Mouse (Mus musculus): ENCODE data around the gene Tmem45b.

- TF ChIP-seq ZNF384 (IDR thresholded peaks at IDR 0.05; ENCODE audit: low read depth, low read length) (no peak), MAFK (IDR thresholded peaks at IDR 0.05; ENCODE audit: insufficient read depth, low read depth, low read length) (no peak), HCFC1 (IDR thresholded peaks at IDR 0.05; ENCODE audit: borderline replicate concordance, insufficient read depth, low read length) (0 out of 2 replicates have a peak, but pooled peaks have one; percentile 10), CHD2 (IDR thresholded peaks at IDR 0.05; ENCODE audit: low read depth, low read length) (no peak), ZC3H11A (IDR thresholded peaks at IDR 0.05; ENCODE audit: borderline replicate concordance, low read depth, low read length) (no peak)
Observed at GRCm38 (mm10) chr9:31385947-31386354, 78.3 kb downstream of the Tmem45b start, which contains the start of gene Nfrkb.
